8 mouse cellular contexts compared by ENCODE assay signal in the genomic region with DNA sequence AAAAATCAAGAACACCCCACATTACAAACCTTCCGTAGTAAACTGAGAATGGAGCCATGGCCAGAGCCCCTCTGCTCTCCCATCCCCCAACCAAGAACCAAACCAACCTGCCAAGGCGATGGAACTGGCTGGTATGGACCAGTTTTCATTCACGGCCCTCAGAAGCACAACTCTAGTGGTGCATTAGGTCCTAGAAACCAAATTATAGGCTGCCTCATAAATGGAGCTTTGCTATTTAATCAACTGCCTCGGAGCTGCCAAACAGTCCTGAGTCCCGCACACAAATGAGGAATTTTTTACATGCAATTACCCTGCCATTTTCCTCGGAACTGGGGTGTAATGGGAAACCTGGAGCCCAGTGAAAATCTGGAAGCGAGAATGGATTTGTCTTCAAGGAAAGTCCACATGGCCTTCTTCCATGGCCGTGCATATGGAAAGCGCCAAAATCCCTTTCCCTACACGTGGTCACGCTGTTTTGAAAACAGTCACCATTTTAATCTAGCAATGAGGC. TPM values are rescaled to one million over a fixed set of nuclear protein-coding genes. Genes with fewer than 3 reads are reported as not detected.
DNase-seq lines count a peak whose midpoint lies in the region; ATAC-seq and TF ChIP-seq lines count a peak whose summit lies in the region.

No protein-coding gene starts in this region.

- H3K27me3 ChIP-seq in kidney, embryonic 15.5 days: no peaks in the 10 kb centered on the region
- H3K27me3 ChIP-seq in MEL (ENCODE audit: control insufficient read depth in 1 of 2, insufficient read depth in 2 of 2, low read length in 2 of 2): no peaks in the 10 kb centered on the region
- H3K27me3 ChIP-seq in embryonic facial prominence, embryonic 13.5 days: no peaks in the 10 kb centered on the region
- no peaks in the 10 kb centered on the region for H3K27me3 ChIP-seq in limb, embryonic 12.5 days

- ATAC-seq in kidney, embryonic 15.5 days (replicated peaks; ENCODE audit: low FRiP score): no peak
- ATAC-seq in embryonic facial prominence, embryonic 13.5 days (ENCODE audit: insufficient number of reproducible peaks, insufficient read depth, low FRiP score, low TSS enrichment, low read depth): no peak
- no peak for ATAC-seq in limb, embryonic 12.5 days (ENCODE audit: insufficient number of reproducible peaks, insufficient read depth, low FRiP score, low TSS enrichment, low read depth)

- 2% methylated on average over 11 of the region's 11 CpGs for WGBS in kidney, embryonic 15.5 days
- WGBS in embryonic facial prominence, embryonic 13.5 days: 1% methylated on average over 11 of the region's 11 CpGs
- WGBS in limb, embryonic 12.5 days: 2% methylated on average over 11 of the region's 11 CpGs

- no peaks in the 10 kb centered on the region for H3K9me3 ChIP-seq in kidney, embryonic 15.5 days (replicated peaks)
- no peaks in the 10 kb centered on the region for H3K9me3 ChIP-seq in MEL (replicated peaks; ENCODE audit: insufficient read depth, low read length)
- no peaks in the 10 kb centered on the region for H3K9me3 ChIP-seq in embryonic facial prominence, embryonic 13.5 days
- no peaks in the 10 kb centered on the region for H3K9me3 ChIP-seq in limb, embryonic 12.5 days

- peaks cover 25% of the 10 kb centered on the region for H3K4me1 ChIP-seq in kidney, embryonic 15.5 days
- peaks cover 0 to 11% of the 10 kb centered on the region in 2 experiments; a peak in 2 of 4 replicates for H3K4me1 ChIP-seq in MEL (ENCODE audit: control insufficient read depth in 1 of 2, insufficient read depth in 2 of 2, low read length in 2 of 2)
- peaks cover 20% of the 10 kb centered on the region for H3K4me1 ChIP-seq in embryonic facial prominence, embryonic 13.5 days
- H3K4me1 ChIP-seq in limb, embryonic 12.5 days (replicated peaks): peaks cover 18% of the 10 kb centered on the region

- no peaks in the 10 kb centered on the region for H3K36me3 ChIP-seq in kidney, embryonic 15.5 days
- peaks cover 3% of the 10 kb centered on the region in 2 experiments for H3K36me3 ChIP-seq in MEL (ENCODE audit: control insufficient read depth in 1 of 2, insufficient read depth in 2 of 2, low read length in 2 of 2)
- no peaks in the 10 kb centered on the region for H3K36me3 ChIP-seq in embryonic facial prominence, embryonic 13.5 days
- H3K36me3 ChIP-seq in limb, embryonic 12.5 days: no peaks in the 10 kb centered on the region

- peak overlapping the region; percentile 93 for H3K4me2 ChIP-seq in kidney, embryonic 15.5 days
- peak overlapping the region; percentile 88 for H3K4me2 ChIP-seq in embryonic facial prominence, embryonic 13.5 days
- H3K4me2 ChIP-seq in limb, embryonic 12.5 days: peak overlapping the region; percentile 91

- TF ChIP-seq CTCF in MEL (IDR thresholded peaks at IDR 0.05 in 2 of 3, conservative IDR thresholded peaks at IDR 0.05 in 1 of 3; ENCODE audit: control insufficient read depth in 1 of 3, insufficient read depth in 1 of 3, low read depth in 2 of 3, low read length in 3 of 3, poor library complexity in 1 of 3, severe bottlenecking in 1 of 3): no peak

- no peak for TF ChIP-seq EP300 in MEL (IDR thresholded peaks at IDR 0.05; ENCODE audit: low read depth in 1 of 2, low read length in 2 of 2)

- H3K27ac ChIP-seq in kidney, embryonic 15.5 days: peak overlapping the region; percentile 100
- H3K27ac ChIP-seq in MEL (ENCODE audit: control insufficient read depth, low read depth, low read length): peak overlapping the region; percentile 99
- H3K27ac ChIP-seq in embryonic facial prominence, embryonic 13.5 days: peak overlapping the region; percentile 100
- peak overlapping the region; percentile 100 for H3K27ac ChIP-seq in limb, embryonic 12.5 days

- H3K4me3 ChIP-seq in kidney, embryonic 15.5 days (replicated peaks): peak overlapping the region; percentile 79
- peak overlapping the region; percentile 45 to 54 for H3K4me3 ChIP-seq in MEL (ENCODE audit: control insufficient read depth in 1 of 2, insufficient read depth in 1 of 2, low read depth in 2 of 2, low read length in 2 of 2)
- H3K4me3 ChIP-seq in embryonic facial prominence, embryonic 13.5 days: peak overlapping the region; percentile 100
- peak overlapping the region; percentile 100 for H3K4me3 ChIP-seq in limb, embryonic 12.5 days (replicated peaks)

- H3K9ac ChIP-seq in kidney, embryonic 15.5 days: peak overlapping the region; percentile 76
- peak overlapping the region; percentile 91 for H3K9ac ChIP-seq in MEL (ENCODE audit: control insufficient read depth, low read depth, low read length, poor library complexity, severe bottlenecking)
- peak overlapping the region; percentile 100 for H3K9ac ChIP-seq in embryonic facial prominence, embryonic 13.5 days
- H3K9ac ChIP-seq in limb, embryonic 12.5 days (replicated peaks): peak overlapping the region; percentile 100

- H3K79me2 ChIP-seq in MEL (ENCODE audit: control insufficient read depth, insufficient read depth, low read length, poor library complexity): peaks cover 51% of the 10 kb centered on the region

- DNase-seq in kidney, postnatal 10 days: no peak
- DNase-seq in MEL (ENCODE audit: low read depth, low spot score): peak; percentile 68
- DNase-seq in retina, postnatal 1 day: peak; percentile 55
- DNase-seq in T-cell, adult 2 months (ENCODE audit: low spot score): no peak
- no peak for DNase-seq in left cerebral cortex, adult 18-20 months (ENCODE audit: low spot score in 2 of 2)

- TF ChIP-seq POLR2A in MEL (IDR thresholded peaks at IDR 0.05; ENCODE audit: control insufficient read depth in 1 of 2, insufficient read depth in 1 of 2, low read depth in 1 of 2, low read length in 2 of 2, poor library complexity in 1 of 2): no peak

- no peak for TF ChIP-seq RAD21 in MEL (IDR thresholded peaks at IDR 0.05; ENCODE audit: low read depth, low read length)

TF ChIP-seq in MEL, 35 proteins besides CTCF, POLR2A, EP300 and RAD21:
- TF ChIP-seq NELFE (IDR thresholded peaks at IDR 0.05; ENCODE audit: low read depth, low read length) (no peak), MXI1 (IDR thresholded peaks at IDR 0.05; ENCODE audit: low read depth, low read length) (no peak), POLR2AphosphoS2 (IDR thresholded peaks at IDR 0.05; ENCODE audit: low read length) (no peak), MEF2A (IDR thresholded peaks at IDR 0.05; ENCODE audit: extremely low read depth, insufficient replicate concordance, low read depth, low read length, poor library complexity, severe bottlenecking) (no peak), POLR2AphosphoS5 (IDR thresholded peaks at IDR 0.05; ENCODE audit: borderline replicate concordance, low read depth, low read length) (no peak), USF1 (IDR thresholded peaks at IDR 0.05; ENCODE audit: low read depth, low read length) (no peak)

RNA-seq across cellular contexts. Expression of gene Arid1a, which starts 0.7 kb away (rescaled TPM):
- 33.5 and 36.1 TPM in 2 replicates for polyA plus RNA-seq in kidney, embryonic 15.5 days (2015; fragmentation: Nextera tagmentation; extraction: Ambion mirVana)
- total RNA-seq in MEL (2012; rRNA removed): 18.1 and 22.7 TPM in 2 replicates
- 10 to 100 TPM; 70.6 to 83.3 TPM for polyA plus RNA-seq in MEL (2012; ENCODE audit: insufficient read depth in 1 of 2, insufficient read length in 2 of 2, low read depth in 1 of 2, low replicate concordance in 2 of 2, missing spikeins in 1 of 2)
- 36.0 and 36.4 TPM in 2 replicates for polyA plus RNA-seq in embryonic facial prominence, embryonic 13.5 days (2015; fragmentation: Nextera tagmentation; extraction: Ambion mirVana)
- polyA plus RNA-seq in limb, embryonic 12.5 days (2016; fragmentation: Nextera tagmentation; extraction: Ambion mirVana): 39.6 and 41.6 TPM in 2 replicates
- total RNA-seq in left cerebral cortex, adult 18-20 months (2021): 10 to 100 TPM; 83.3 to 86.2 TPM

Comparison
In these comparisons a context has a peak if more than half of its experiments do, and no peak if none do; other contexts are left out.
1. H3K4me3 ChIP-seq: peak in every context shown above with its lines; median percentile 100 in embryonic facial prominence, embryonic 13.5 days; 100 in limb, embryonic 12.5 days; 79 in kidney, embryonic 15.5 days; 50 in MEL.
2. DNase-seq: peak in MEL (single experiment) and retina, postnatal 1 day (single experiment); none in kidney, postnatal 10 days (single experiment), T-cell, adult 2 months (single experiment) and left cerebral cortex, adult 18-20 months (0 of 2).
3. Peak in every context shown above with its lines, with median percentiles within 50 percentile points of each other: H3K27ac ChIP-seq, H3K4me2 ChIP-seq and H3K9ac ChIP-seq.